Mouse (Mus musculus): ENCODE results near the gene Sit1. TPM values are rescaled to one million over a fixed set of nuclear protein-coding genes. Genes with fewer than 3 reads are reported as not detected.

The Sit1 gene
- polyA plus RNA-seq, 1 experiment, result not detected

DNA sequence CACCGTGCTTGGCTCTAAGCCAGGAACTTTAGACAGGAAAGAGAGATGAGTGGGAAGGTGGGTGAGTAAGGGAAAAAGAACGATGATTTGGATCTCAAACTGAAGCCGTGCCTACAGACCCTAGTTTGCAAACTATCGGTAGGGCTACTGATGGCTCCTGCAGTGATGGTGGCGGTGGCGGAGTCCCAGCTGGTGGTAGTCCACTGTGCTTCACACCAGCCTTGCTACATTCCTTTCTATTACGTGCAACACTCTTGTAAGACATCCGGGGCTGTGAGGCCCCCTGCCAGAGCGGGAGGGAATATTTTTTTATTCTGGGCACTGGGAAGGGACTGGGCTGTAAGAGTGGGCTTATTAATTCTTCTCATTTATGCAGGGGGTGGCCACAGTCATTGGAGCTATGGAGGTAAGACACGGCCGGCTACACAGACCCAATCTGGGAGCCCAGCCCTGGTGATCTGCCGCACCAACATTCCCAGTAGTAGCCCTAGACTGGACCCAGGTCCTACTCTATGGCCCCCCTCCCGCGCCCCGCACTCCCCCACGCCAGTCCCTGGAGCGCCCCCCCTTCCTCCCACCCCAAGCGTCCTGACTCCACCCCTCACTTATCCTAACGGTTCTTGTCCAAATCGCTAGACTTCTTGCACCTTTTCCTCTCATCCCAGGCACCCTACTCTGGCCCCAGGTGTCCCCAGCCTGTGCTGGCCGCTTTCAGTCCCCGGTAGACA lies 24.6 kb upstream of the Sit1 start:
- Histone ChIP-seq H3K27ac (ENCODE audit: control insufficient read depth, insufficient read depth, low read depth, low read length, poor library complexity) (peak overlapping the region; percentile 59; the same call in 1 of the 2 replicates), H3K4me1 (ENCODE audit: control insufficient read depth, insufficient read depth, low read length) (no peaks in the 10 kb centered on the region; the same call in 1 of the 2 replicates), H3K4me3 (replicated peaks; ENCODE audit: control insufficient read depth, low read depth, low read length) (peak overlapping the region; percentile 74)
- WGBS, result 3% methylated on average over 21 of the region's 22 CpGs
- TF ChIP-seq CTCF (IDR thresholded peaks at IDR 0.05; ENCODE audit: control insufficient read depth, insufficient read depth, low read length) (no peak), POLR2A (IDR thresholded peaks at IDR 0.05; ENCODE audit: borderline replicate concordance, control insufficient read depth, low read depth, low read length) (no peak)

DNA sequence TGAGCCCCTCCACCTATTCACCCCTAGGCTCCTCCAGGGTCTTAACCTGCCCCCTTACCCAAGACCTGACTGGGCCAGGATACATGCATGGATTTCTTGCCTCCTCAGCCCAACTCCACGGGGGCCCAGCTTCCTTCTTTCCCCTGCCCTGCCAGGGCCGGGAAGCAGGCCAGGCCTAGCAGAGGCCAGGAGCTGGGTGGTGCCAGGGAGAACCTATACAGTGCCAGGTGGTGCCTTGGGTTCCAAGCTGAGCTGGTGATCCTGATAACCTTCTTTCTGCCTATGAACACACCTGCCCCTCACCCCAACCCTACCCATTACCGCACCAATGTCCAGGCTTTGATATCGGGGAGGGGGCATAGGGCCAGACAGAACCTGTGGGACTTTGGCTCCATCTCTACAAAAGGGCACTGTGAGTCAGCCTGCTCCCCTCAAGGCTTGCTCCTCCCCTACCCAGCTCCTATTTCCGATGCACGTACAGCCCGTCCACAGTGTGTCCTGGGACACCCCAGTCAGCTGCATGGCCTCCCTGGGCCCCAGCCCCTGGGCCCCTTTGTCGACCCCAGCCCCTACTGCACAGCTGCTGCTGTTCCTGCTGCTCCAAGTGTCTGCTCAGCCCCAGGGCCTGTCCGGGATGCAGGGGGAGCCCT lies 23.1 kb upstream of the Sit1 start, which contains the start of gene Car9:
Gene Car9 (plus strand): TSS at position 431 of the 650 bp plus-strand sequence.
- Histone ChIP-seq H3K27ac (ENCODE audit: control insufficient read depth, insufficient read depth, low read depth, low read length, poor library complexity) (no peak within 1 kb of the TSS), H3K4me1 (ENCODE audit: control insufficient read depth, insufficient read depth, low read length) (no peaks in the 10 kb centered on the region; the same call in 1 of the 2 replicates), H3K4me3 (replicated peaks; ENCODE audit: control insufficient read depth, low read depth, low read length) (peak within 1 kb of the TSS; percentile 74)
- 70% methylated on average over 9 of the region's 9 CpGs for WGBS
- TF ChIP-seq CTCF (IDR thresholded peaks at IDR 0.05; ENCODE audit: control insufficient read depth, insufficient read depth, low read length), result no peak
- no peak for TF ChIP-seq POLR2A (IDR thresholded peaks at IDR 0.05; ENCODE audit: borderline replicate concordance, control insufficient read depth, low read depth, low read length)

GRCm38 (mm10) chr4:43506074-43506473 lies 22.5 kb upstream of the Sit1 start:
- WGBS, result 85% methylated on average over 8 of the region's 8 CpGs
- H3K4me3 ChIP-seq (replicated peaks; ENCODE audit: control insufficient read depth, low read depth, low read length), result no peak overlapping the region
- no peaks in the 10 kb centered on the region; the same call in 1 of the 2 replicates for H3K4me1 ChIP-seq (ENCODE audit: control insufficient read depth, insufficient read depth, low read length)
- TF ChIP-seq POLR2A (IDR thresholded peaks at IDR 0.05; ENCODE audit: borderline replicate concordance, control insufficient read depth, low read depth, low read length), result no peak
- TF ChIP-seq CTCF (IDR thresholded peaks at IDR 0.05; ENCODE audit: control insufficient read depth, insufficient read depth, low read length), result no peak
- H3K27ac ChIP-seq (ENCODE audit: control insufficient read depth, insufficient read depth, low read depth, low read length, poor library complexity), result no peak overlapping the region

GRCm38 (mm10) chr4:43504269-43504668 lies 20.7 kb upstream of the Sit1 start:
- H3K4me1 ChIP-seq (ENCODE audit: control insufficient read depth, insufficient read depth, low read length), result peaks cover 2% of the 10 kb centered on the region

GRCm38 (mm10) chr4:43503506-43503905 lies 20.0 kb upstream of the Sit1 start:
- WGBS, result 74% methylated on average over 6 of the region's 6 CpGs
- Histone ChIP-seq H3K27ac (ENCODE audit: control insufficient read depth, insufficient read depth, low read depth, low read length, poor library complexity) (no peak overlapping the region), H3K4me3 (replicated peaks; ENCODE audit: control insufficient read depth, low read depth, low read length) (no peak overlapping the region), H3K4me1 (ENCODE audit: control insufficient read depth, insufficient read depth, low read length) (peaks cover 4% of the 10 kb centered on the region)
- TF ChIP-seq CTCF (IDR thresholded peaks at IDR 0.05; ENCODE audit: control insufficient read depth, insufficient read depth, low read length) (no peak), POLR2A (IDR thresholded peaks at IDR 0.05; ENCODE audit: borderline replicate concordance, control insufficient read depth, low read depth, low read length) (no peak)

More at GRCm38 (mm10) chr4:43504269-43504668, 20.7 kb upstream of the Sit1 start:
- WGBS, result 11% methylated on average over 4 of the region's 4 CpGs
- Histone ChIP-seq H3K4me3 (replicated peaks; ENCODE audit: control insufficient read depth, low read depth, low read length) (no peak overlapping the region), H3K27ac (ENCODE audit: control insufficient read depth, insufficient read depth, low read depth, low read length, poor library complexity) (no peak overlapping the region)
- TF ChIP-seq CTCF (IDR thresholded peaks at IDR 0.05; ENCODE audit: control insufficient read depth, insufficient read depth, low read length), result no peak

DNA sequence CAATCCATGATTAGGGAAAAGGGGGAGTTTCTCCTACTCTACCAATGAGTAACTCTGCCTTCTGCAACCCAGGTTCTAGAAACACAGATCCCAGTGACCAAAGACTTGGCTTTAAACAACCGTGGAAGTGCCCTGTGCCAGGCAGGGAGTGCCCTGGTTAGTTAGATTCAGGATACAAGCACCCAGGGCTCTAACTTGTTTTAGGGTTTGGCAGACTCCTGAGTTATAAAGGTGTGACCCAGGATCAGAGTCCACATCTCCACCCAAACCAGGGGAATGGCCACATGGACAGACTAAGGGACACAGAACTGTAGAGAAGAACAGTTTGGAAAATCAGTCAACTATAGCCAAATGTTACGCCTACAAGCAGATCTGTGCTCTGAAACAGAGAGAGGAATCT lies 19.5 kb upstream of the Sit1 start:
- WGBS, result 84% methylated on average over 2 of the region's 2 CpGs

DNA sequence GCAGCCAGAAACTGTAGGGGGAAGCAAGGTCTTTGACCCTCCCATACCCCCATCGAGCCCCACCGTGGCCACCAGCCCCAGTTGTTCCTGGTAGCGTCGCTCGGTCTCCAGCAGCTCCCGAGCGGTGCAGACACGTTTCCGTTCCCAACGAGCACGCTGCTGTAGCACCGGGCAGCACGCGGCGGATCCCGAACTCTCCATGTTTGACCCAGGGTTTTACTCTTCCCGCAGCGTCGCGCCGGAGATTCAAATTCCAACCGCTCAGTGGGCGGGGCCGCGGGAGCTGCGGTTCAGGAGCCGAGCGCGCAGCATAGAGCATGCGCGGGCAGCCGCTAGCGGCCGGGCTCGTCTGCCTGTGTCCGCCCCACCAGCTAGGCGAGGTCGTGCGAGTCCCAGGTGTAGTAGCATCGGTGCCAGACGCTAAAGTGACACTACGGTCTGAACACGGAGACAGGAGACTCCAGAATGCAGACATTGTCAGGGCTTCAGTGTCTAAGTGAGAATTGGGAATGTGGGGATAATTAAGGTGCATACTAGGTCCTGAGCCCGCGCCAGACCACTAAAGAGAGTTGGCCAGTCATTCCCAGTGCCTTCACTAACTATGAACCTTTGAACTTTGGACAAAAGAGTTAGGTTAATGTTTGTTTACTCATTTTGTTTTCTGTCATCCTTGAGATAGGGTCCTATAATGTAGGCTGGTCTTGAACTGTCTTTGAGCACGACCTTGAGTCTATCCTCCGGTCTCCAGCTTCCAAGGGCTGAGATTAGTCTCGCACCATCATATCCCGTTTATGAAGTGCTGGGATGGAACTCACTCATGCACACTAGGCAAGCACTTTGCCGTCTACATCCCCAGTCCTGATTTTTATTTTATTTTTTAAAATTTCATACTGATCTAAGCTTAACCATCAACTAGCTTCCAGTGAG lies 16.1 kb upstream of the Sit1 start, which contains the start of gene Arhgef39:
Gene Arhgef39 (minus strand): TSS at position 289 of the 927 bp plus-strand sequence.
- peak within 1 kb of the TSS; percentile 70 for H3K27ac ChIP-seq (ENCODE audit: control insufficient read depth, insufficient read depth, low read depth, low read length, poor library complexity)
- TF ChIP-seq CTCF (IDR thresholded peaks at IDR 0.05; ENCODE audit: control insufficient read depth, insufficient read depth, low read length) (no peak), POLR2A (IDR thresholded peaks at IDR 0.05; ENCODE audit: borderline replicate concordance, control insufficient read depth, low read depth, low read length) (peak; percentile 53; the same call in 1 of the 2 replicates)
- 5% methylated on average over 50 of the region's 50 CpGs for WGBS
- H3K4me1 ChIP-seq (ENCODE audit: control insufficient read depth, insufficient read depth, low read length), result peaks cover 6% of the 10 kb centered on the region
- peak within 1 kb of the TSS; percentile 93 for H3K4me3 ChIP-seq (replicated peaks; ENCODE audit: control insufficient read depth, low read depth, low read length)

More for the DNA sequence above, 19.5 kb upstream of the Sit1 start:
- Histone ChIP-seq H3K27ac (ENCODE audit: control insufficient read depth, insufficient read depth, low read depth, low read length, poor library complexity) (no peak overlapping the region), H3K4me1 (ENCODE audit: control insufficient read depth, insufficient read depth, low read length) (peaks cover 4% of the 10 kb centered on the region), H3K4me3 (replicated peaks; ENCODE audit: control insufficient read depth, low read depth, low read length) (no peak overlapping the region)
- no peak for TF ChIP-seq CTCF (IDR thresholded peaks at IDR 0.05; ENCODE audit: control insufficient read depth, insufficient read depth, low read length)
